Mouse (Mus musculus) heart, adult 2 months (tissue): Measurements from ENCODE around the gene Sidt1.

Source experiments
- CTCF ChIP-seq: fragments of 200-600 bp; IDR thresholded peaks from 2 replicates; pipeline ENCODE4 v1.8.1; 2022; ENCODE audit warnings: antibody characterized with exemption, mild to moderate bottlenecking, moderate library complexity
- EP300 ChIP-seq: fragments of 200-500 bp; IDR thresholded peaks from 2 replicates; pipeline ENCODE4 v1.6.1; 2011; ENCODE audit warnings: low read depth, low read length, control low read depth; ENCODE audit not compliant: insufficient read depth

- TF ChIP-seq CTCF, result no peak
- TF ChIP-seq EP300, result no peak
Observed at GRCm38 (mm10) chr16:44282614-44283325, 50.2 kb downstream of the Sidt1 start.
